Mouse (Mus musculus) lung, adult 2 months (tissue): ENCODE data around the gene Actc1. TPM values are rescaled to one million over a fixed set of nuclear protein-coding genes. Genes with fewer than 3 reads are reported as not detected.

Source experiments
- DNase-seq: peaks from one replicate; pipeline ENCODE4 v3.0.0; 2022
- H3K4me1 ChIP-seq: fragments of 200-500 bp; 2 replicates; pipeline ENCODE4 v1.6.1; 2011; ENCODE audit warnings: low read length; ENCODE audit not compliant: control insufficient read depth, insufficient read depth
- H3K4me3 ChIP-seq: fragments of 200-500 bp; replicated peaks from 2 replicates; pipeline ENCODE3; 2011; ENCODE audit warnings: low read depth, mild to moderate bottlenecking, control low read depth, low read length; ENCODE audit errors: extremely low read depth
- CTCF ChIP-seq: fragments of 200-500 bp; IDR thresholded peaks from 2 replicates; pipeline ENCODE4 v1.5.1; 2011; ENCODE audit warnings: mild to moderate bottlenecking, low read length, control low read depth; ENCODE audit not compliant: insufficient read depth
- POLR2A ChIP-seq: fragments of 200-500 bp; IDR thresholded peaks from 2 replicates; pipeline ENCODE4 v1.6.1; 2011; ENCODE audit warnings: low read depth, mild to moderate bottlenecking, control low read depth, low read length, borderline replicate concordance; ENCODE audit errors: extremely low read depth
- WGBS: fragments of 180-500 bp; shearing (Covaris S2); methylation state at CpG from one replicate; pipeline ENCODE4 v1.1.7; 2018; 5-methylcytosine and 5-hydroxymethylcytosine counted together
- polyA plus RNA-seq: library from polyadenylated mRNA; depleted of rRNA; stranded (reverse); fragments of >200 nt; gene quantifications from 2 replicates; pipeline ENCODE4 v1.2.3, GENCODE M21; 2012; rRNA removed

Gene Actc1
- polyA plus RNA-seq = 400 and 721 TPM in 2 replicates

DNA sequence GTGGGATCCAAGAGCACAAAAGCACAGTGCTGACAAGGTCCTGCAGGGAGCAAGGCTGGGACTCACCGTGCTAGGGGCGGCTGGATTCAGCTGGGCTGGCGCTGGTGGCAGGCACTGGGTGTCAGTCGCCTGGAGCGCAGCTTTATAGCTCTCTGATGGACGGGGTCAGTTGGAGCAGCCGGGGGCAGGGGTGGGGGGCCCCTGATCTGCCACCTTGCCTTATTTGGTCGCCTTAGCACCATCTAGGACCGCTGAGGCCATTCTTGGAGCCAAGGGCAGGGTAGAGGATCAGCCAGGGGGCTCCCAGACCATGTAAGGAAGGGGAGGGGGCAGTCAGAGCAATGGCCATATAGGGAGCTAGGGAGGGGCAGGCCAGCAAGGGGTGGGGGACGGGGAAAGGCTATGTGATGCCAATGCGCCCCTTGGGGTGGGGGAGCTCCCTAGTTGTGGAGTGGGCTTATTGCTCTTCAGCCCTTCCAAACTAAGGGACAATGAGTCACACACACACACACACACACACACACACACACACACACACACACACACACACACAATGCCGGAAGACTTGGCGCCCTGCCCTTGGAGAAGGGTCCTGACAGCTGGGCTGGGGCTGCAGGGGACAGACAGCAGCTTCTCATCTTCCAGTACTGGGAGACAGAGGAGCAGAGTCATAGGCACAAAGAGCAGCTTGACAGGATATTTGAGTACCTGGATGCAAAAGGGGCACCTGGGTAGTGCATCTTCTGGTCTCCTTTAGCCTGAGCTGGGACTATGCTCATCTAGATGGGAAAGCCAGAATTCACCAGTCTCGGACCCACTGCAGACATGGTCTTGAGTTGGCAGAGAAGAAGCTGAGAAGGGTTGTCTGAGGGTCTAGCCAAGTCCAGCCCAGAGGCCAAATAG is at the start of gene Actc1:
Gene Actc1 (minus strand): TSS at position 853 of the 903 bp plus-strand sequence.
- no peak for DNase-seq

DNA sequence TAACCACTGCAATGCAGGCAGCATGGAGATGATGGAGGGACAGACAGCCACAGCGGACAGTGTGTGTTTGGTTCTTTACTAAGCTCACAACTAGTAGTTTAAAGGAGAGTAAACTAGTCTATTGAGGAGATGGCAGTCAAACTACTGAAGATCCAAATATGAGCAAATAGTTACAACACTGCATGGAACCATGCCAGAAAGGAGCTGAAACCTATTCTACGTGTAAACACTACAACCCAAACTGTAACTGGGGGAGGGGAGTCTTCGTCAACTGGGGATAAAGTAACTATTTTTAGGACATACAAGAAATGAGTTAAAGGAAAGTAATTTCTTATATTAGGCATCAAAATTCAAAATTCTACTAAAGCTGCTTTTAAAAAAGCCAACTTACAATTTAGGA is 49.1 kb upstream of the Actc1 start:
- DNase-seq = no peak
- TF ChIP-seq CTCF (no peak), POLR2A (no peak)
- WGBS = 53% methylated on average over 3 of the region's 3 CpGs
- Histone ChIP-seq H3K4me3 (no peak overlapping the region), H3K4me1 (no peaks in the 10 kb centered on the region)

More for the DNA sequence above, at the start of gene Actc1:
- no peak for TF ChIP-seq POLR2A
- TF ChIP-seq CTCF = no peak
- Histone ChIP-seq H3K4me1 (no peaks in the 10 kb centered on the region), H3K4me3 (no peak within 1 kb of the TSS)
- 22% methylated on average over 14 of the region's 14 CpGs for WGBS

DNA sequence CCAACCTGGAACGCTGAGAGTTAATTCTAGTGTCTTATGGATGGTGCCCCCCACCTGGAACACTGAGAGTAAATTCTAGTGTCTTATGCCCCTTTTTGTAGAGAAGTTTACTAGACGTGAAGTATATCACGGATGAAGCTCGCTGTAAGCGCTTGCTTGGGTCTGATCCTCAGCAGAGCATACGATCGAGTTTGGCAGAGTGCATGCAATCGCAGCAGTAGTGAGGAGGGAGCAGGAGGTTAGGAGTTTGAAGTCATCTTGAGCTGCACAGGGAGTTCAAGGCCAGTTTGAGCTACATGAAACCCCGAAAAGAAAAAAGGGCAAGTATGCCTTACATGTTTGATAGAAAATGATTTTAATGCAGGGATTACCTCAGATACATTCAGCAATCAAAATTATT is 47.5 kb upstream of the Actc1 start:
- Histone ChIP-seq H3K4me3 (no peak overlapping the region), H3K4me1 (no peaks in the 10 kb centered on the region)
- TF ChIP-seq POLR2A (no peak), CTCF (no peak)
- 93% methylated on average over 9 of the region's 9 CpGs for WGBS
- DNase-seq = no peak

DNA sequence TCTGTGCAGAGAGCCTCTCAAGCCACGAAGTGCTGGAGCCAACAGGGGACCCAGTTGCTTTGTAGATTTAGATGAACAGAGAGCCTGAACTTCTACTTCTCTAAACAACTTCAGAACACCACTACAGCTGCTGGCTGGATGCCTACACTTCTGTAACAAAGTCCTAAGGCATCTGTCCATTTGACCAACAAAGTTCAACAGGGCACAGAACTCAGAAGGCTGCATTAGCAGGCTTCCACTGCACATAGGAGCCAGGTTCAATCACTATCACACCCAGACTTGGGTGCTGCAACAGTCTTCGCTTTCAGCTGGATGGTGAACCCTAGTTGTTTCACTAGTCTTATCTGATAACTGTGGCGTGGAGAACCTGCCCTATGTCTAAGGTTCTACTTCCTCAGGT is 46.5 kb upstream of the Actc1 start:
- 91% methylated on average over 3 of the region's 3 CpGs for WGBS
- Histone ChIP-seq H3K4me1 (no peaks in the 10 kb centered on the region), H3K4me3 (no peak overlapping the region)
- no peak for DNase-seq
- TF ChIP-seq CTCF (no peak), POLR2A (no peak)

DNA sequence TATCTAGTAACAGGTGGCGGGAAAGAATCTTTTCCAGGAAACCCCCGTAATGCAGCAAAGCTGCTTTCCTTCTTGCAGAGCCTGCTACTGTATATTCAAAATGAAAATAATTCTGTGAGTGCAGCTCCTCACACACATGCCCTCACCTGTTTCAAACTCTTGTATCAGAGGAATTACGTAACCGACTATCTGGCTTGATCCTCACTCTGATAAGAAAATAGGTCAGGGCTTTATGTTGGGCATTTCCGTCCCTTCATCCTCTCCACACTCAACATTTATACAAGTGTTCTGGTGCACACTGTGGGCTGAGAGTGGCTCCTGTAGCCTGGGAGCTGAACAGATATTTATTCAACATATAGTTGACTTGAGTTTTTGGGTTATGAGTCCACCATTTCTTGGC is 45.8 kb upstream of the Actc1 start:
- no peak overlapping the region for H3K4me3 ChIP-seq
- DNase-seq = no peak
- no peaks in the 10 kb centered on the region for H3K4me1 ChIP-seq
- no peak for TF ChIP-seq CTCF
- 87% methylated on average over 5 of the region's 5 CpGs for WGBS

DNA sequence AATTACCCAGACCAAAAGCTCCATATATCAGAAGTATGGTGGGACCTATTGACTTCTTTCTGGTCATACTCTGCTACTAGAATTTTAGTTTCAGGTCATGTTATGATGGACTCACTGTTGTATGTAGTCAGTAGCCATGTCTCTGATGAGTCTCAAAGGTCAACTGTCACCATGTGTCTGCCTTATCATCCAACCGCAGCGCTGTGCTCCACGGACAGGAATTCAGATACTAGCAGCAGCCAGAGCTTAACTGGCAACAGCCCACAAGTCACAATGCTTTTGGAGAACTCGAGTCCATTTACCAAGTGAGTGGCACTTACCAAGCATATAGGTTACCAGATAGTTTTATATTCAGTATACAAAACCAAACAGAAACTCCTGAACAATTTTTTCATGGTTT is 44.3 kb upstream of the Actc1 start:
- Histone ChIP-seq H3K4me3 (no peak overlapping the region), H3K4me1 (no peaks in the 10 kb centered on the region)
- no peak for DNase-seq
- TF ChIP-seq POLR2A = no peak
- no peak for TF ChIP-seq CTCF
- 87% methylated on average over 4 of the region's 4 CpGs for WGBS

DNA sequence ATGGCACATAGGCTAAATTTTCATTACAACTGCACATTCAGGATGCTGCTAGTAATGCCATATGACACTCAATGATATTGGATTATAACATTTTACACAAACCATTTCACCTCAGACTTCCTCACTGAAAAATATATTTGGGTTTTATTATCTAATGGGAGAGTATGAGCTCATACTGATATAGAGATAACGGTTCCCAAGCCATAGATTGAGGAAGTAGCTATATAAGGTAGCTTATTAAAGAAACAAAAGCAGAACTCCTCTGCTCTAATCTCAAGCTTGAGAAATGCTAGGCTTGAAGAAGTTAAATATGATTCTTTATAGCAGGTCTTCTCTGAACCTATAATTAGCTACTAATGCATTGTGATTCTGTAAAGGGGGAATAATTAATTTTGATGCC is 43.2 kb upstream of the Actc1 start:
- TF ChIP-seq POLR2A = no peak
- TF ChIP-seq CTCF = no peak
- DNase-seq = no peak
- WGBS = 85% methylated on average over 1 of the region's 1 CpGs
- Histone ChIP-seq H3K4me3 (no peak overlapping the region), H3K4me1 (no peaks in the 10 kb centered on the region)

DNA sequence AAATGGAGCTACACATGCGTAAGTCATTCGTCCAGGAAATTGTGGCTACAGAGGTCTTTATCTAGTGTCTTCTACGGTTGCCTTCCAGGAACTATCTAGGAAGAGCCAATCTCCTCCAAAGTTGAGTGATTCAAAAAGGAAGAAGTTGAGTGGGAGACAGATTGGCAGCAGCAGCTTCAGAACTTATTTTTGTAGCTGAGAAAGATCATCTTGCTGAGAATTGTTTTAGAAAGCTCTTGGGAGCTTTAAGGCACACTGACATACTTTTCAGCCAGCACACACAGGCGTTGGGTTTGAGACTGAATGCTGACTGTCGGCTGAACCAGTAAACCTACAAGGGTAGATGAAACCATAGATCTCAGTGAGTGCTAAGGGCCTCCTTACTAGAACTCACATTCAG is 42.0 kb upstream of the Actc1 start:
- no peak for TF ChIP-seq CTCF
- no peak for TF ChIP-seq POLR2A
- 77% methylated on average over 5 of the region's 5 CpGs for WGBS
- Histone ChIP-seq H3K4me3 (no peak overlapping the region), H3K4me1 (no peaks in the 10 kb centered on the region)
- no peak for DNase-seq

DNA sequence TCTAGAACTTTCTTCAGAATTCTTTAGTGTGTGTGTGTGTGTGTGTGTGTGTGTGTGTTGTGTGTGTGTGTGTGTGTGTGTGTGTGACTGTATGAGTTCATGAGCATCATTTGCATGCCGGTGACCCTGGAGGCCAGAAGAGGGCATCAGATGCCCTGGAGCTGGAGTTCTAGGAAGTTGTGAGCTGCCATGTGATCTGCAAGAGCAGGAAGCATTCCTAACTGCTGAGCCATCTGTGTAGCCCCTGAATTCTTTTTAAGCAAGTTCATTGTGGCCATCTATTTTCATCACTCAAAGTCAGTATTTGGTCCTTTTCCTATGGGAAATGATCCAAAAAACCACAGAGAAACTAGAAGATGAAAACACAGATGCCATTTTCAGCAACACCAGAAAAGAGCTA is 41.3 kb upstream of the Actc1 start:
- H3K4me1 ChIP-seq = no peaks in the 10 kb centered on the region
- 82% methylated on average over 1 of the region's 1 CpGs for WGBS
- H3K4me3 ChIP-seq = no peak overlapping the region
- TF ChIP-seq POLR2A (no peak), CTCF (no peak)
- no peak for DNase-seq

DNA sequence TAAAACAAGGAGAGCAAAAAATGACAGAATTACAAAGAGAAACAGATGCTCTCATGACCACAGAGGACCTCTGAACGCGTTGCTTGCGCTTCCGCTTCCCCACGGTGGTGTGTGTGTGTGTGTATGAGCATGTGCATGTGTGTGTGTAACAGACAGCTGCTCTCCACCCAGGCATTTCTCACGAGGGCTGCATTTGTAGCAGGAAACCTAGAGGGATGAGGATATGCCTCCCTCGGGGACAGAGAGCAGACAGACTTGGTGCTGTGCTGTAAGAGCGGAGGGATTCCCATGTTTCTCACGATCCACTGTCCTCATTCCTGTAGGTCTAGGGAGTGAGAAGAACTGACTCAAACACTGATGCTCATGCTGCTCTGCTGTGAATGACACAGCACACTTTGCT is 40.2 kb upstream of the Actc1 start:
- no peak for DNase-seq
- TF ChIP-seq POLR2A (no peak), CTCF (no peak)
- no peaks in the 10 kb centered on the region for H3K4me1 ChIP-seq
- WGBS = 61% methylated on average over 9 of the region's 9 CpGs
- H3K4me3 ChIP-seq = no peak overlapping the region
